Comparison of ENCODE assay signal across 7 mouse cellular contexts in genomic region chr2:154908223-154908622, GRCm38 (mm10). TPM values are rescaled to one million over a fixed set of nuclear protein-coding genes. Genes with fewer than 3 reads are reported as not detected.
DNase-seq lines count a peak whose midpoint lies in the region; ATAC-seq and TF ChIP-seq lines count a peak whose summit lies in the region.
"Not testable (repeated sequence)": the region's sequence is repeated elsewhere in the genome, so short reads cannot be mapped to it uniquely, and the experiment has no call there.

No protein-coding gene starts in this region.

- not testable (repeated sequence) for H3K27ac ChIP-seq in MEL (ENCODE audit: control insufficient read depth, low read depth, low read length); bone marrow, adult 2 months (ENCODE audit: control insufficient read depth, insufficient read depth, low read depth, low read length, poor library complexity); liver, adult 2 months (replicated peaks; ENCODE audit: insufficient read depth, low read depth, low read length); lung, postnatal 0 days (ENCODE audit: low read length); stomach, postnatal 0 days (replicated peaks)

- WGBS in bone marrow, adult 2 months: 48% methylated on average over 2 of the region's 2 CpGs
- WGBS in liver, adult 2 months: 45% methylated on average over 2 of the region's 2 CpGs
- 48% methylated on average over 2 of the region's 2 CpGs for WGBS in lung, postnatal 0 days
- 13% methylated on average over 1 of the region's 2 CpGs for WGBS in stomach, postnatal 0 days

- not testable (repeated sequence) for H3K4me1 ChIP-seq in MEL (ENCODE audit: control insufficient read depth in 1 of 2, insufficient read depth in 2 of 2, low read length in 2 of 2); bone marrow, adult 2 months (ENCODE audit: control insufficient read depth, insufficient read depth, low read length); liver, adult 2 months (ENCODE audit: control insufficient read depth, insufficient read depth, low read length); lung, postnatal 0 days (ENCODE audit: insufficient read depth, low read depth, low read length); stomach, postnatal 0 days (replicated peaks; ENCODE audit: control insufficient read depth, insufficient read depth)

- TF ChIP-seq RAD21 in MEL (IDR thresholded peaks at IDR 0.05; ENCODE audit: low read depth, low read length): not testable (repeated sequence)

- H3K4me2 ChIP-seq in lung, postnatal 0 days (replicated peaks; ENCODE audit: low read depth, low read length); stomach, postnatal 0 days (replicated peaks; ENCODE audit: low read depth): not testable (repeated sequence)

- H3K9me3 ChIP-seq in MEL (replicated peaks; ENCODE audit: insufficient read depth, low read length); lung, postnatal 0 days (ENCODE audit: low read length); stomach, postnatal 0 days (ENCODE audit: control insufficient read depth, low read length): not testable (repeated sequence)

- not testable (repeated sequence) for H3K4me3 ChIP-seq in MEL (ENCODE audit: control insufficient read depth in 1 of 2, insufficient read depth in 1 of 2, low read depth in 2 of 2, low read length in 2 of 2); bone marrow, adult 2 months (replicated peaks; ENCODE audit: control insufficient read depth, low read depth, low read length); liver, adult 2 months (ENCODE audit: insufficient read depth, low read depth, low read length); lung, postnatal 0 days (ENCODE audit: low read depth, low read length); stomach, postnatal 0 days (ENCODE audit: low read depth, low read length)

- TF ChIP-seq EP300 in MEL (IDR thresholded peaks at IDR 0.05; ENCODE audit: low read depth in 1 of 2, low read length in 2 of 2); lung, postnatal 0 days (IDR thresholded peaks at IDR 0.05); stomach, postnatal 0 days (optimal IDR thresholded peaks at IDR 0.05): not testable (repeated sequence)

- peaks cover 2 to 11% of the 10 kb centered on the region in 2 experiments for H3K27me3 ChIP-seq in MEL (ENCODE audit: control insufficient read depth in 1 of 2, insufficient read depth in 2 of 2, low read length in 2 of 2)
- not testable (repeated sequence) for H3K27me3 ChIP-seq in liver, adult 2 months (ENCODE audit: control insufficient read depth, insufficient read depth, low read length); lung, postnatal 0 days (replicated peaks; ENCODE audit: insufficient read depth, low read length); stomach, postnatal 0 days (ENCODE audit: control insufficient read depth, insufficient read depth, low read length)

- not testable (repeated sequence) for H3K36me3 ChIP-seq in MEL (ENCODE audit: control insufficient read depth in 1 of 2, insufficient read depth in 2 of 2, low read length in 2 of 2); liver, adult 2 months (ENCODE audit: control insufficient read depth, insufficient read depth, low read length); lung, postnatal 0 days (ENCODE audit: insufficient read depth, low read length); stomach, postnatal 0 days (ENCODE audit: control insufficient read depth, insufficient read depth, low read length)

- TF ChIP-seq POLR2A in MEL (IDR thresholded peaks at IDR 0.05; ENCODE audit: control insufficient read depth in 1 of 2, insufficient read depth in 1 of 2, low read depth in 1 of 2, low read length in 2 of 2, poor library complexity in 1 of 2); bone marrow, adult 2 months (IDR thresholded peaks at IDR 0.05; ENCODE audit: borderline replicate concordance, control insufficient read depth, low read depth, low read length); liver, adult 2 months (IDR thresholded peaks at IDR 0.05; ENCODE audit: extremely low read depth, insufficient read depth, low read length): not testable (repeated sequence)

- H3K79me2 ChIP-seq in MEL (ENCODE audit: control insufficient read depth, insufficient read depth, low read length, poor library complexity); liver, adult 2 months (ENCODE audit: control insufficient read depth, insufficient read depth, low read length): not testable (repeated sequence)

- peak; percentile 42 for DNase-seq in CD4-positive helper T cell, adult 2 months (ENCODE audit: low read depth, low spot score)
- DNase-seq in MEL (ENCODE audit: low read depth, low spot score): peak; percentile 72
- peak; percentile 67 for DNase-seq in induced T-regulatory cell, adult 2 months (ENCODE audit: low read depth)
- peak; percentile 42 for DNase-seq in liver, adult 2 months (ENCODE audit: extremely low read depth, low read depth, low spot score)
- DNase-seq in lung, postnatal 0 days (ENCODE audit: low spot score); stomach, postnatal 0 days (ENCODE audit: low spot score): not testable (repeated sequence)

- ATAC-seq in lung, postnatal 0 days; stomach, postnatal 0 days (ENCODE audit: low FRiP score, low TSS enrichment): not testable (repeated sequence)

- H3K9ac ChIP-seq in MEL (ENCODE audit: control insufficient read depth, low read depth, low read length, poor library complexity, severe bottlenecking); liver, adult 2 months (ENCODE audit: low read depth, low read length); lung, postnatal 0 days (replicated peaks; ENCODE audit: low read depth); stomach, postnatal 0 days (ENCODE audit: low read length): not testable (repeated sequence)

- TF ChIP-seq CTCF in MEL (IDR thresholded peaks at IDR 0.05 in 2 of 3, conservative IDR thresholded peaks at IDR 0.05 in 1 of 3; ENCODE audit: control insufficient read depth in 1 of 3, insufficient read depth in 1 of 3, low read depth in 2 of 3, low read length in 3 of 3, poor library complexity in 1 of 3, severe bottlenecking in 1 of 3): peak; percentile 39 to 54 (median 46)
- TF ChIP-seq CTCF in bone marrow, adult 2 months (IDR thresholded peaks at IDR 0.05; ENCODE audit: control insufficient read depth, insufficient read depth, low read length): peak; percentile 51
- TF ChIP-seq CTCF in liver, adult 2 months (IDR thresholded peaks at IDR 0.05; ENCODE audit: low read depth, low read length): peak; percentile 36; the same call in 1 of the 2 replicates
- peak; percentile 38 for TF ChIP-seq CTCF in lung, postnatal 0 days (IDR thresholded peaks at IDR 0.05)
- peak; percentile 30 for TF ChIP-seq CTCF in stomach, postnatal 0 days (IDR thresholded peaks at IDR 0.05; ENCODE audit: low read depth)

TF ChIP-seq in MEL, 35 proteins besides CTCF, POLR2A, EP300 and RAD21:
- TF ChIP-seq MAX (IDR thresholded peaks at IDR 0.05; ENCODE audit: low read length) (peak; percentile 82), TBP (IDR thresholded peaks at IDR 0.05; ENCODE audit: low read depth, low read length) (peak; percentile 75), ZNF384 (IDR thresholded peaks at IDR 0.05; ENCODE audit: low read depth, low read length) (peak; percentile 90), USF1 (IDR thresholded peaks at IDR 0.05; ENCODE audit: low read depth, low read length) (peak; percentile 78), MXI1 (IDR thresholded peaks at IDR 0.05; ENCODE audit: low read depth, low read length) (peak; percentile 45; the same call in 1 of the 2 replicates), MYC (IDR thresholded peaks at IDR 0.05; ENCODE audit: low read depth, low read length) (peak; percentile 90), SMC3 (IDR thresholded peaks at IDR 0.05; ENCODE audit: low read depth, low read length) (peak; percentile 40)

RNA-seq across cellular contexts. Expression of gene Eif2s2, which starts 15.5 kb away (rescaled TPM):
- total RNA-seq in MEL (2012; rRNA removed): 105 and 133 TPM in 2 replicates
- 100 to 1,000 TPM; 172 to 274 TPM for polyA plus RNA-seq in MEL (2012; ENCODE audit: insufficient read depth in 1 of 2, insufficient read length in 2 of 2, low read depth in 1 of 2, low replicate concordance in 2 of 2, missing spikeins in 1 of 2)
- 46.8 and 88.6 TPM in 2 replicates for polyA plus RNA-seq in bone marrow, adult 2 months (2011; ENCODE audit: insufficient read depth, insufficient read length, low replicate concordance, missing spikeins)
- total RNA-seq in liver, adult 2 months (2014; rRNA removed): 30.4 and 38.7 TPM in 2 replicates
- polyA plus RNA-seq in liver, adult 2 months (2012; rRNA removed): 7.8 and 8.1 TPM in 2 replicates
- polyA plus RNA-seq in lung, postnatal 0 days (2015; fragmentation: Nextera tagmentation; extraction: Ambion mirVana): 59.4 and 59.8 TPM in 2 replicates
- 77.2 and 83.9 TPM in 2 replicates for polyA plus RNA-seq in stomach, postnatal 0 days (2015; fragmentation: Nextera tagmentation; extraction: Ambion mirVana)
